Mouse (Mus musculus) lung, postnatal 0 days (tissue): ENCODE results near the gene Adora1.

Experiments
- CTCF ChIP-seq: IDR thresholded peaks from 2 replicates; pipeline ENCODE4 v1.5.1; 2016; ENCODE audit warnings: antibody characterized with exemption, mild to moderate bottlenecking
- EP300 ChIP-seq: IDR thresholded peaks from 2 replicates; pipeline ENCODE4 v1.6.1; 2016; ENCODE audit warnings: antibody characterized with exemption, mild to moderate bottlenecking, control low read depth

- TF ChIP-seq EP300 (no peak), CTCF (no peak)
Measured at GRCm38 (mm10) chr1:134245004-134245717, 9.9 kb upstream of the Adora1 start.
